Mouse (Mus musculus) CD8-positive naive resting alpha-beta T cell, adult 57 days (primary cell): ENCODE results near the gene Mzt1. TPM values are rescaled to one million over a fixed set of nuclear protein-coding genes. Genes with fewer than 3 reads are reported as not detected.

ENCODE experiments used
- total RNA-seq: library from RNA; stranded (reverse); gene quantifications from one replicate; pipeline ENCODE4 v1.2.4, GENCODE M21; 2023

The Mzt1 gene
- total RNA-seq, result 25.0 TPM

GRCm38 (mm10) chr14:99046031-99046781 is at the start of gene Mzt1, which contains the start of gene Bora:
Mzt1 (minus strand) TSS chr14:99046134.
Bora (plus strand) TSS chr14:99046222.

GRCm38 (mm10) chr14:98994218-98994617 is 51.7 kb downstream of the Mzt1 start, which contains the start of gene Rpl36a-ps1:
Rpl36a-ps1 (minus strand) TSS chr14:98994318.

Other genes with a start within 250 kb of the Mzt1 start
- gene Rpl36a-ps1, start 51.8 kb downstream of the Mzt1 start, total RNA-seq, result 8.8 TPM
- 14.5 TPM for gene Bora, start 88 bp upstream of the Mzt1 start, total RNA-seq
- gene Pibf1, start 53.3 kb upstream of the Mzt1 start, total RNA-seq, result 19.3 TPM
- gene Dis3, start 53.6 kb upstream of the Mzt1 start, total RNA-seq, result 32.2 TPM